Mouse (Mus musculus): ENCODE results near the gene Creld2. TPM values are rescaled to one million over a fixed set of nuclear protein-coding genes. Genes with fewer than 3 reads are reported as not detected.

The Creld2 gene
- polyA plus RNA-seq, 1 experiment from 2014 or later: 123 TPM

GRCm38 (mm10) chr15:88827466-88827865 lies 8.0 kb downstream of the Creld2 start:
- peaks cover 8% of the 10 kb centered on the region; the same call in 1 of the 2 replicates for H3K36me3 ChIP-seq (ENCODE audit: control insufficient read depth, insufficient read depth, low read length)
- H3K9me3 ChIP-seq (ENCODE audit: control insufficient read depth, low read length): no peaks in the 10 kb centered on the region
- no peaks in the 10 kb centered on the region for H3K27me3 ChIP-seq (replicated peaks; ENCODE audit: control insufficient read depth, insufficient read depth, low read length)
- no peak overlapping the region for H3K27ac ChIP-seq (ENCODE audit: low read length)
- H3K4me3 ChIP-seq (ENCODE audit: low read length): no peak overlapping the region
- WGBS: 93% methylated on average over 6 of the region's 6 CpGs
- no peak for ATAC-seq
- H3K9ac ChIP-seq (ENCODE audit: low read depth, low read length): no peak overlapping the region
- H3K4me2 ChIP-seq (ENCODE audit: low read depth, low read length): no peak overlapping the region
- H3K4me1 ChIP-seq (ENCODE audit: control insufficient read depth, insufficient read depth, low read length): peaks cover 6% of the 10 kb centered on the region; the same call in 1 of the 2 replicates

GRCm38 (mm10) chr15:88827991-88828799 lies 8.7 kb downstream of the Creld2 start:
- H3K27ac ChIP-seq (ENCODE audit: low read length): no peak overlapping the region
- no peak overlapping the region for H3K4me3 ChIP-seq (ENCODE audit: low read length)
- peak; percentile 69 for ATAC-seq
- peaks cover 9% of the 10 kb centered on the region; the same call in 1 of the 2 replicates for H3K4me1 ChIP-seq (ENCODE audit: control insufficient read depth, insufficient read depth, low read length)
- H3K4me2 ChIP-seq (ENCODE audit: low read depth, low read length): no peak overlapping the region
- whole genome bisulfite sequencing: 24% methylated on average over 9 of the region's 9 CpGs
- H3K9me3 ChIP-seq (ENCODE audit: control insufficient read depth, low read length): no peaks in the 10 kb centered on the region
- no peak overlapping the region for H3K9ac ChIP-seq (ENCODE audit: low read depth, low read length)
- H3K36me3 ChIP-seq (ENCODE audit: control insufficient read depth, insufficient read depth, low read length): peaks cover 3% of the 10 kb centered on the region; the same call in 1 of the 2 replicates
- H3K27me3 ChIP-seq (replicated peaks; ENCODE audit: control insufficient read depth, insufficient read depth, low read length): no peaks in the 10 kb centered on the region

- Histone ChIP-seq H3K9ac (ENCODE audit: low read depth, low read length) (no peak overlapping the region), H3K4me1 (ENCODE audit: control insufficient read depth, insufficient read depth, low read length) (peaks cover 9% of the 10 kb centered on the region; the same call in 1 of the 2 replicates), H3K4me3 (ENCODE audit: low read length) (no peak overlapping the region), H3K27me3 (replicated peaks; ENCODE audit: control insufficient read depth, insufficient read depth, low read length) (no peaks in the 10 kb centered on the region), H3K4me2 (ENCODE audit: low read depth, low read length) (no peak overlapping the region), H3K36me3 (ENCODE audit: control insufficient read depth, insufficient read depth, low read length) (no peaks in the 10 kb centered on the region; the same call in 1 of the 2 replicates), H3K9me3 (ENCODE audit: control insufficient read depth, low read length) (no peaks in the 10 kb centered on the region), H3K27ac (ENCODE audit: low read length) (no peak overlapping the region)
- WGBS: 52% methylated on average over 17 of the region's 17 CpGs
- ATAC-seq: peak; percentile 88
Observed at GRCm38 (mm10) chr15:88828800-88829705, 9.6 kb downstream of the Creld2 start.

- no peaks in the 10 kb centered on the region; the same call in 1 of the 2 replicates for H3K36me3 ChIP-seq (ENCODE audit: control insufficient read depth, insufficient read depth, low read length)
- peaks cover 9% of the 10 kb centered on the region; the same call in 1 of the 2 replicates for H3K4me1 ChIP-seq (ENCODE audit: control insufficient read depth, insufficient read depth, low read length)
- H3K27me3 ChIP-seq (replicated peaks; ENCODE audit: control insufficient read depth, insufficient read depth, low read length): no peaks in the 10 kb centered on the region
- H3K4me3 ChIP-seq (ENCODE audit: low read length): no peak overlapping the region
- H3K9ac ChIP-seq (ENCODE audit: low read depth, low read length): no peak overlapping the region
- WGBS: 72% methylated on average over 6 of the region's 6 CpGs
- H3K9me3 ChIP-seq (ENCODE audit: control insufficient read depth, low read length): no peaks in the 10 kb centered on the region
- ATAC-seq: no peak
- H3K4me2 ChIP-seq (ENCODE audit: low read depth, low read length): no peak overlapping the region
- H3K27ac ChIP-seq (ENCODE audit: low read length): no peak overlapping the region
Observed at GRCm38 (mm10) chr15:88829791-88830440, 10.5 kb downstream of the Creld2 start.

GRCm38 (mm10) chr15:88830696-88831095 lies 11.2 kb downstream of the Creld2 start:
- no peaks in the 10 kb centered on the region for H3K9me3 ChIP-seq (ENCODE audit: control insufficient read depth, low read length)
- H3K4me1 ChIP-seq (ENCODE audit: control insufficient read depth, insufficient read depth, low read length): peaks cover 9% of the 10 kb centered on the region; the same call in 1 of the 2 replicates
- no peak overlapping the region for H3K9ac ChIP-seq (ENCODE audit: low read depth, low read length)
- no peak overlapping the region for H3K27ac ChIP-seq (ENCODE audit: low read length)
- ATAC-seq: no peak
- WGBS: 81% methylated on average over 5 of the region's 5 CpGs
- no peaks in the 10 kb centered on the region for H3K27me3 ChIP-seq (replicated peaks; ENCODE audit: control insufficient read depth, insufficient read depth, low read length)
- no peak overlapping the region for H3K4me2 ChIP-seq (ENCODE audit: low read depth, low read length)
- no peaks in the 10 kb centered on the region; the same call in 1 of the 2 replicates for H3K36me3 ChIP-seq (ENCODE audit: control insufficient read depth, insufficient read depth, low read length)
- H3K4me3 ChIP-seq (ENCODE audit: low read length): no peak overlapping the region

- no peaks in the 10 kb centered on the region for H3K36me3 ChIP-seq (ENCODE audit: control insufficient read depth, insufficient read depth, low read length)
- H3K27ac ChIP-seq (ENCODE audit: low read length): no peak overlapping the region; the same call in 1 of the 2 replicates
- peaks cover 12% of the 10 kb centered on the region for H3K4me1 ChIP-seq (ENCODE audit: control insufficient read depth, insufficient read depth, low read length)
- no peaks in the 10 kb centered on the region for H3K27me3 ChIP-seq (replicated peaks; ENCODE audit: control insufficient read depth, insufficient read depth, low read length)
- no peak overlapping the region for H3K4me2 ChIP-seq (ENCODE audit: low read depth, low read length)
- WGBS: 59% methylated on average over 5 of the region's 5 CpGs
- no peak overlapping the region; the same call in 1 of the 2 replicates for H3K9ac ChIP-seq (ENCODE audit: low read depth, low read length)
- H3K9me3 ChIP-seq (ENCODE audit: control insufficient read depth, low read length): no peaks in the 10 kb centered on the region
- ATAC-seq: no peak
- H3K4me3 ChIP-seq (ENCODE audit: low read length): no peak overlapping the region
Observed at GRCm38 (mm10) chr15:88831482-88831881, 12.0 kb downstream of the Creld2 start.

- Histone ChIP-seq H3K4me1 (ENCODE audit: control insufficient read depth, insufficient read depth, low read length) (peaks cover 15% of the 10 kb centered on the region), H3K36me3 (ENCODE audit: control insufficient read depth, insufficient read depth, low read length) (no peaks in the 10 kb centered on the region), H3K4me2 (ENCODE audit: low read depth, low read length) (no peak overlapping the region), H3K4me3 (ENCODE audit: low read length) (no peak overlapping the region), H3K9me3 (ENCODE audit: control insufficient read depth, low read length) (no peaks in the 10 kb centered on the region), H3K27me3 (replicated peaks; ENCODE audit: control insufficient read depth, insufficient read depth, low read length) (no peaks in the 10 kb centered on the region), H3K9ac (ENCODE audit: low read depth, low read length) (no peak overlapping the region), H3K27ac (ENCODE audit: low read length) (no peak overlapping the region)
- ATAC-seq: no peak
- 73% methylated on average over 9 of the region's 9 CpGs for WGBS
Observed at GRCm38 (mm10) chr15:88832536-88832935, 13.1 kb downstream of the Creld2 start.

GRCm38 (mm10) chr15:88836031-88836430 lies 16.6 kb downstream of the Creld2 start:
- 0 out of 2 replicates have a peak overlapping the region, but pooled peaks have one; percentile 75 for H3K4me2 ChIP-seq (ENCODE audit: low read depth, low read length)
- peak overlapping the region; percentile 26; the same call in 1 of the 2 replicates for H3K27ac ChIP-seq (ENCODE audit: low read length)
- H3K27me3 ChIP-seq (replicated peaks; ENCODE audit: control insufficient read depth, insufficient read depth, low read length): no peaks in the 10 kb centered on the region
- ATAC-seq: no peak
- H3K4me1 ChIP-seq (ENCODE audit: control insufficient read depth, insufficient read depth, low read length): peaks cover 31% of the 10 kb centered on the region
- H3K4me3 ChIP-seq (ENCODE audit: low read length): no peak overlapping the region
- no peaks in the 10 kb centered on the region for H3K9me3 ChIP-seq (ENCODE audit: control insufficient read depth, low read length)
- H3K9ac ChIP-seq (ENCODE audit: low read depth, low read length): no peak overlapping the region
- WGBS: 74% methylated on average over 6 of the region's 6 CpGs
- no peaks in the 10 kb centered on the region for H3K36me3 ChIP-seq (ENCODE audit: control insufficient read depth, insufficient read depth, low read length)
